Mouse (Mus musculus) thymus, postnatal 4 days (tissue): ENCODE measurements around the gene Mup10.
"Not testable (repeated sequence)": the region's sequence is repeated elsewhere in the genome, so short reads cannot be mapped to it uniquely, and the experiment has no call there.

Experiments used
- DNase-seq: peaks from one replicate; pipeline ENCODE4 v3.0.0; 2021

Gene Mup10

GRCm38 (mm10) chr4:60582099-60582498, at the start of gene Mup10:
TSS of gene Mup10 (minus strand) at chr4:60582199.
- DNase-seq: not testable (repeated sequence)
